Mouse (Mus musculus) heart, postnatal 0 days (tissue): ENCODE measurements around the gene Itpripl2.

Source experiments
- CTCF ChIP-seq: IDR thresholded peaks from 2 replicates; pipeline ENCODE4 v1.5.1; 2016; ENCODE audit warnings: antibody characterized with exemption, control low read depth, low read depth
- EP300 ChIP-seq: IDR thresholded peaks from 2 replicates; pipeline ENCODE4 v1.6.1; 2016; ENCODE audit warnings: antibody characterized with exemption, low read depth

DNA sequence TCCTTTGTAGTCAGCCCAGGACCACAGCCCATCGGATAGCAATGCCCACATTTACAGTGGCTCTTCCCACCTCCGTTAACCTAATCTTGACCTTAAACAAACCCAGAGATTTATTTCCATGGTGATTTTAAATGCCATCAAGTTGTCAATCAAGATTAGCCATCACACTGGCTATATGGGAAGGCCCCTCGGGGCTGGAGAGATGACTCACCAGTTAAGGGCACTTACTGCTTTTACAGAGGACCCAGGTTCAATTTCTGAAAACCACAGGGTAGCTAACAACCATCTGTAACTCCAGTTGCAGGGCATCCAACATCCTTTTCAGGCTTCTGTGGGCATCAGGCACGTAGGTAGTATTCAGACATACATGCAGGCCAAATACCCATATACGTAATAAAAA, 15.3 kb downstream of the Itpripl2 start:
- TF ChIP-seq CTCF = no peak
- TF ChIP-seq EP300 = no peak
